Mouse (Mus musculus): Measurements from ENCODE around the gene Gpc5. TPM values are rescaled to one million over a fixed set of nuclear protein-coding genes. Genes with fewer than 3 reads are reported as not detected.

The Gpc5 gene
- polyA plus RNA-seq, 1 experiment from 2014 or later = 11.6 TPM

MicroRNAs encoded within 50 kb of the gene (microRNA counts, 519-probe panel; counts per million panel counts)
- 3,470 counts per million, percentile 80 among the panel's probes with 10 or more counts for microRNA mmu-miR-18a
- microRNA mmu-miR-19a = 5,257 counts per million, percentile 98 among the panel's probes with 10 or more counts
- 4,857 counts per million, percentile 96 among the panel's probes with 10 or more counts for microRNA mmu-miR-19b
- microRNA mmu-miR-20a+mmu-miR-20b = 5,531 counts per million, percentile 99 among the panel's probes with 10 or more counts
- 2,084 counts per million, percentile 54 among the panel's probes with 10 or more counts for microRNA mmu-miR-92a

Small RNAs within 50 kb of the gene (microRNA-seq; reads per million reads assigned to microRNA genes)
- gene Mir17 = 30,568 reads per million, percentile 98 among the genes with 10 or more reads in this experiment
- 4,059 reads per million, percentile 90 among the genes with 10 or more reads in this experiment for gene Mir18
- 63.6 reads per million, percentile 51 among the genes with 10 or more reads in this experiment for gene Mir19a
- 16.3 reads per million, percentile 36 among the genes with 10 or more reads in this experiment for gene Mir19b-1
- gene Mir20a = 11,342 reads per million, percentile 96 among the genes with 10 or more reads in this experiment
- 3,710 reads per million, percentile 90 among the genes with 10 or more reads in this experiment for gene Mir92-1

Measured in kidney, embryonic 16.5 days (tissue).